Mouse (Mus musculus) embryo, embryonic 11.5 days (tissue): ENCODE results near the gene Prph.
A peak's percentile ranks its signal among the peaks of the same experiment; 100 is the strongest.

ENCODE experiments used
- DNase-seq: peaks from one replicate; pipeline ENCODE4 v3.0.0-alpha.2; 2012; ENCODE audit warnings: low read depth, low spot score

The Prph gene

GRCm38 (mm10) chr15:99055040-99055439 lies at the start of gene Prph:
Prph (plus strand) TSS chr15:99055174.
- no peak for DNase-seq

DNA sequence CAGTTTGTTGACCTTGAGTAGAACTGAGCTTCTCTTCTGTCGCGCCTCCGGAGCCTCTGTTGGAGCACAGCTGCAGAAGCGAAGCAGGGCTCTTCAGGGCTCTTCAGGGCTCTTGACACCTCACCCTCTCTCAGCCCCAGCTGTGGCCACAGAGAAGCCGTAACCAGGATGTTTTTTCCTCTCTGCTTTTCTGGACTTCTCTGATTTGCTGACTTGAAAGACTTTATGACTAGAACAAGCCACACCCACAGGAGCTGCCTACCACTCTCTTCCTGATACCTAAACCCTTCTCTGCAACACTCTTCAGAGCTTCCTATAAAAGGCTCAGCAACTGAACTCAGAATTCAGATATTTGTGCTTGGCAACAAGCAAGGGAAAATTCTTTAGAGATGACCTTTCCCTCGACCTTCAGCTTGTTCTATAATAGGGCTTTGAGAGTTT lies 46.2 kb upstream of the Prph start:
- no peak for DNase-seq

- no peak for DNase-seq
These were observed 44.1 kb upstream of the Prph start for GRCm38 (mm10) chr15:99010896-99011295.

DNA sequence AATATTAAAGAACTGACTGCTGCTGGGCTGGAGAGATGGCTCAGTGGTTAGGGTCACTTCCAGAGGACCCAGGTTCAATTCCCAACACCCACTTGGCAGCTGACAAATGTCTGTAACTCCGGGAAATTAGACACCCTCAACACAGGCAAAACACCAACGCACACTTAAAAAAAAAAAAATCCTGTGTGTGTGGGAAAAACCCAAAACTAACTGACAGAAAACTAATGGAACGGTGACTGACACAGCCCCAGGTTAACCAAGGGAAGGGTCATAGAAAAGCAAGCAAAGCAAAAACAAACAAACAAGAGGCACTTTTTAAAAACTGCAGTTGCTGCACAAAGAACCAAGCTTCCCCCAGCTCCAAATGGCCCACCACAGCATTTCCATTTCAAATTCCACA lies 43.0 kb upstream of the Prph start:
- no peak for DNase-seq

GRCm38 (mm10) chr15:99014496-99015030 lies 40.4 kb upstream of the Prph start:
- no peak for DNase-seq

DNA sequence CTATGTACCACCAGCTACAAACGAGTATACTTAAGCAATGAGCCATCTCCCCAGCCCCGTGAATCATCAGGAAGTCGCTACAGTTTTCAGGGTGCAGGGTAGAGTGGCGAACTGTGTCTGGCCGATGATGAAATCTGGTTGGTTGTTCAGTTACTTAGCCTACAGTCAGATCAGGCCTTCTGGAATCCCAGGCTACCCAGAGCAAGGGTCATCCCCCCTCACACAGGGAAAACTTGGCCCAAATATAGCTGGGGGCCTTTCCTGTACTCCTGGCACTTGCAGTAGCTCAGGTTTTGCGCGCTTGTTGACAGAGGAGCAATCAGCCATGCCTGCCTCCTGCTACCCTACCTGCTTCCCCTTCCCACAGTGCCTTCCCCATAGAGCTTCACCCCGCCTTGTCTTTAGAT lies 37.6 kb upstream of the Prph start:
- no peak for DNase-seq

DNA sequence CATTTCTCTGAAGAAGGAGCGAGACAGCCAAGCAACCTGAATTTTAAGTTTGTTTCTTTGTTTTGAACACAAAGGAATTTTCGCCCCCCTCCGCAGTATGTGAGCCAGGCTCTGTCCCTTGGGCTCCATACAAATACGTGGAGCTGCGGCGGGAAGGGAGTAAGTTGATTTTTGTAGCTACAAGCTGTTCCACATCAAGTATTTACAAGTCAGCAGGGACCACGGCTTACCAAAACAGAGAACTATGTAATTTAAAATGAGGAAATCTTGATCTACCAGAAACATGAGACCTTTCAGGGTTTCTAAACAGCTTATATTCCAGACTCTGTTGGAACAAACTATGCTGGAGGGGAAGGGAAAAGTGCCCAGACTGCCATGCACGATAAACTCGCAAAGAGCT lies 37.0 kb upstream of the Prph start:
- no peak for DNase-seq

- no peak for DNase-seq
These were observed 36.3 kb upstream of the Prph start for GRCm38 (mm10) chr15:99018630-99019029.

GRCm38 (mm10) chr15:99019436-99019835 lies 35.5 kb upstream of the Prph start:
- no peak for DNase-seq

- DNase-seq, result no peak
These were observed 34.8 kb upstream of the Prph start for GRCm38 (mm10) chr15:99020171-99020570.

DNA sequence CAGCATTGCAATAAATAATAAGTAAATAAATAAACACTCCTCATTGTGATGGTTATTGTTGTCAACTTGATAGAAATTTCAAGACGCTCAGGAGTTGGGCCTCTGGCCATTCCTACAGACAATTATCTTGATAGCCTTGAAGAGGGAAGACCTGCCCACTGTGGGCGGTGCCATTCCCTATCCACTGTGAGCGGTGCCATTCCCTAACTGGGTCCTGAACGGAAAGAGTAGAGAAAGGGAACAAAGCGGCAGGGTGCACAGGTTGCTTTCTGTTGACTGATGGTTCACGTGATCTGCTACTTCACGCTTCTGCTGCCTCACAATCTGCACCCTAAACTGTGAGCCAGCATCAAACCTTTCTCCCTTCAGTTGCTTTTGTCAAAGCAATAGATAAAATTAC lies 33.7 kb upstream of the Prph start:
- no peak for DNase-seq

GRCm38 (mm10) chr15:99024668-99025314 lies 30.2 kb upstream of the Prph start:
- DNase-seq, result peak; percentile 68

DNA sequence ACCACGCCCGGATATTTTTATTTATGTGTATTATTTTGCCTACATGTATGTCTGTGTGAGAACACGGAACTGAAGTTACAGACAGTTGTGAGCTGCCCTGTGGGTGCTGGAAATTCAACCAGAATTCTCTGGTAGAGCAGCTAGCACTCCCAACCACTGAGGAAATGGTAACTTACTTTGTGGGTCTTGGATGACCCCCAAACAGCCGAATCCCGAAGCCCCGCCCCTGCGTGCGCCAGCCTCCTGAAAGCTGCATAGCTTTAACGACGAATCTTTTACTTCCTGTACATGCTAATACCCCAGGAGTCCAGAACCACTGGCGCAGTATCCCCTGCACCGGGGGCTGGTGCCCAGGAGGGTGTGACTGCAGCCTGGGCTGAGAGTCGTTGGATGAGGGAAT lies 29.6 kb upstream of the Prph start:
- no peak for DNase-seq

DNA sequence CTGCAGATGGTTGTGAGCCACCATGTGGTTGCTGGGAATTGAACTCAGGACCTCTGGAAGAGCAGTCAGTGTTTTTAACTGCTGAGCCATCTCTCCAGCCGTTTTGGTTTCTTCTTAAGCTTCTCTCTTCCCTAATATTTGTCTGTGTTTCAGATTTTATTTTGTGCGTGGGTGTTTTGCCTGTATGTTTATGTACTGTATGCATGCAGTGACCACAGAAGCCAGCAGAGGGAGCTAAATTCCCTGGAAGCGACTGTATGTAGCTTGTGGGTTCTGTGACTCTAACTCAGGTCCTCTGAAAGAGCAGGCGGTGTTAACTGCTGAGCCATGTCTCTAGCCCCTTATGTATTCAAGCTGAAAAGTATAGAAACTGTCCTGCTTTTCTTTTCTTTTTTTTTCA lies 28.7 kb upstream of the Prph start:
- no peak for DNase-seq

GRCm38 (mm10) chr15:99027116-99027515 lies 27.9 kb upstream of the Prph start:
- no peak for DNase-seq

- no peak for DNase-seq
These were observed 26.0 kb upstream of the Prph start for GRCm38 (mm10) chr15:99028874-99029458.

DNA sequence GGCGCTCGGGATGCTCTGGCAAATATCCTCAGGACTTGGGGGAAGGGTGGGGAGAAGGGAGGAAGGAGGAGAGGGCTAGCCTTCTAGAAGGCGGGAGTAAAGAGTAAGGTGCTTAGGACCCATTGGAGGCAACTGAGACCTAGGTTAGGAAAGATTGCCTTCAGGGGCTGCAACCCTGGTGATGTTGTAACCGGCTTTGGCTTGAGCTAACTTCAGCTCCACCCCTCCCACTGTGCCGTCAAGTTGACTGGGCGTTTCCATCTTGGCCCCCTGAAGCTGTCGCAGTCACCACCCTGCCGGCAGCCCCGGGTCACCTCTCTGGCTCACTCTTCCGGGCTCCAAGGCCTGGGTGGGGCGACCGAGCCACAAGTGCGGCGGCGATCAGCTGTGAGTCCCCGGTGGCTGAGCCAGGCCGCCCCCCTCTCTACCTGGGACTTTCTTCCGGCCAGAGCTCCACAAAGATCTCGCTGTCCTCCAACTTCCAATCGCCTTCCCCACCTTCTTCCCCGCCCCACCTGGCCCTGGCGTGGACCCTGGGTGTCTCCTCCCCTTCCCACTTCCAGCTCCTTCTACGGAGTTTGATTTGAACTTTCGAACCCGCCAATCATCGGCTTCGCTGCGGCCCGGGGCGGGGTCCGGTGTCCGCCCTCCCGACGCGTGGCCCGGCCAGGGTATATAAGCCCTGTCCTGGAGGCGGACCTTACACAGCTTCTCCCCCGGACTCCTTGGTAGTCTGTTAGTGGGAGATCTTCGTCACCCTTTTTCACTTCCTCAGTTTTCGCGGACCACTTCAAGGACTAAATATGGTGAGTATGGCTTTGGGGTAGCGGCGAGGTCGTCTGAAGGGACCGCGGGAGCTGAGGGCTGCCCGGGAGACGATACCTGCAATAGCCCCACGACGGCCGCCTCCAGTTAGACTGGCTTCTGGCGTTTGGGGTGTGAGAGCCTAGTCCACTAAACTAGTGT lies 25.1 kb upstream of the Prph start, which contains the start of gene Tuba1c:
Tuba1c (plus strand) TSS at position 273 of the 966 bp plus-strand sequence.
- DNase-seq, result peak; percentile 84

GRCm38 (mm10) chr15:99030585-99031387 lies 24.2 kb upstream of the Prph start:
- DNase-seq, result no peak

DNA sequence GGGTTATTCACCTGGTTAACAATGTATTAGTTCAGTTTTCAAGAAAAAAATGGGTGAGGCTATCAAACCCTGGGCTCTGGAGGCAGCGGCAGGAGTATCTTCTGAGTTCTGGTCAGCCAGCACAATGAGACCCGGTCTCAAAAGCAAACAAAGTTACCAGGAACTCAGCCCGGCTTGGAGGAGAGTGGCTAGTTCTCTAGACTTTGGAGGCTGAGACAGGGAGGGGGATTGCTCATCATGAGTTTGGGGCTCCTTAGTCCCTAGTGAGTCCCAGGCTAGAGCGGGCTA lies 23.6 kb upstream of the Prph start:
- no peak for DNase-seq

DNA sequence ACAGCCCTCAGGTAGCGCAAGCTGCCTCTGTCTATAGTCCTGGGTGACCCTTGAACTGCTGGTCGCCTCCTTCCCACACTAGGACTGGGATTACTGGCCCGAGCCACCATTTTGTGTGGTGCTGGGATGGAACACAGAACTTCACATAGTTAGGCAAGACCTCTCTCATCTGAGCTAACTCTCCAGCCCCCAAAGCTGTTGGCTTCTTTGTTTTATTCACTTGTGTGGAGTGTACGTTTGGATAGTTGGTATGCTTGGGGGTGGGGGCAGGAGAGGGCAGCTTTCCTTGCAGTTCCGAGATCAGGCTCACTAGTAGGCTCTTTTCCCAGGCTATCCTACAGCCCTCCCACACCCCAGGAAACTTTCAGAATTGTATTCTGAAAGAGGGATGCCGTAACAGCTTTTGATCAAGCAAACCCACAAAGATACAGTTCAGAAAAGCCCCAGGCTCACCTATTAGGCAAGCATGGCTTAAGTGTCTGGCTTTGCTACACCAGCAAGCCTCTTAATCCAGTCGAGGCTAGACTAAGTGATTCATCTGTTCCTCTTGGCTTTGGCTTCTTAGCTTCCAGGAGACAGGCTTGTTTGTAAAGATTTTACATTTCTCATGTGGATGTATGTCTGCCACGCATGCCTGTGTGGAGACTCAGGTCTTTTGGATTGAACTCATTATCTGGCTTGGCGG lies 22.8 kb upstream of the Prph start:
- no peak for DNase-seq

DNA sequence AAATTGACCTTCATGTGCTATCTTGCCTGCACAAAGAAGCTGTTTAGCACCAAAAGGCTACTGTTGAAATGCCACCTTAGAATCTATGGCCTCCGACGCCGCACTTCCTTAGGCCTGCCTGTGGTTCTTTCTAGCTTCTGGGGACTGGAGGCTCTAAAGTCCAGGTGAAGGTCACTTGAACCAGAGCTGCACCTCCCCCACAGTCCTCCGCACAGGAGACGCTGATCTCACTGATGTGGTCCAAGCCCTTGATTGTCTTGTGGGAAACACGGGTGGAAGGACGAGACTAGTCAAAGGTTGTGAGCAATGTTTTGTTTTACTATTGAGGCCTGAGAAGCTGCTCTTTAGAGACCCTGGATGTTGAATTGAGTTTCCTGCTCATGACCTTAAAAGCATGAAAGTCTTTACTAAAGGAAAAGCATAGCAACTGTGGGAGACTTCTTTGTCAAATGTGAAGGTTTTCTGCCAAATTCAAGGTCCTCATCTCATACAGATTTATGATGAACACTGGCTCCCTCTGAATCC lies 22.2 kb upstream of the Prph start:
- no peak for DNase-seq
